Mouse (Mus musculus): ENCODE measurements around the gene Morn4.

Morn4 gene

DNA sequence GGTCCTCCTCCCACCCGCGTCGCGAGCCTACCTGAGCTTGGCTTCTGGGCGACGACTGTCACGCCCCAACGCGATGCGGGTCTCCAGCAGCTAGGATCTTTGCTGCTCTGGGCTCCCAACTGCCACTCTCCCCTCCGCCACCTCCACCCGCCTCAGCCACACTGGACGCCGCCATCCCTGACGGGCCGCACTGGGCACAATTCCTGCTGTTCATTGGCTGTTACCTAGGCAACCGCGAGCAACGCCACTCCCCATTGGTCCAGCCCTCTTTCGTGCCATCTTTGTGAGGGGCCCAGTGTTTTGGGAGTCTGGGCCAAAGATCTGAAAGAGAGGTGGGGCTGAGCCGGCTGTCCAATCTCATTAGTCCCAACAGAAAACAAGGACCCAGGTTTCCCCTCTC, at the start of gene Morn4:
Gene Morn4 (minus strand): TSS at position 192 of the 400 bp plus-strand sequence.
- in situ Hi-C loops (cut with MboI; ENCODE audit: low sequenced_read_pairs), result no loop called here

DNA sequence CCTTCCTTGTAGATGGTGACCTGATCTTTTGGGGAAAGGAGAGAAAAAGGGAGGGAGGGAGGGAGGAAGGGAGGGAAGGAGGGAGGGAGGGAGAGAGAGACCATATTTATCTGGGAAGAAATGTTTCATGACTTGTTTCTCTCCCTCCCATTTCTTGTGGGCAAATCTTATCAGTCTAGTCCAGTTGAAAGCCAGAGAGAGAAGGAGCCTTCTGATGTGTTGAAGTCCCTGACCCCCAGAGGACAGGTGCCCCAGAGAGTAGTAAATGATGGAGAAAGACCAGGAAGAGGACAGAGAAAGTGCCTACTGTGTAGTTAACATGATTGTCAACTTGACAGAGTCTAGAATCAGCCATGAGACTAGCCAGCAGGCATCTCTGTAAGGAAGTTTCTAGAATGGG, 48.9 kb upstream of the Morn4 start:
- in situ Hi-C loops (cut with MboI; ENCODE audit: low sequenced_read_pairs), result no loop called here

DNA sequence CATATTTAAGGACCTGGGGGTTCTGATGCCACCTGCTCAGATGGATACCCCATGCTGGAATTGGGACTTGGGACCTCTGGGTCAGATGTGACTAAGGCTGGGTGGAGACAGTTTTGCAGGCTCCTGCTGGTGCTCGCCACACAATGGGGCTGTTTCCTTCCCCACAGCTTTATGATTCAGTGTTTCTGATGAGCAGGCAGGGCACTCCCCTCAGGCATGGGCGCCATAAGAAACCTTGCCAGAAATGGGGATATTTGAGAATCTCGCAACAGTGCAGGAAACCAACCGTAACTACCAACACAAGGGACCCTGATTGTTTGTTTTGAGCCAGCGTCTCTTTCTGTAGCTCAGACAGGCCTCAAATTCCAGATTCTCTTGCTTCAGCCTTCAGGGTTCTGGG, 44.9 kb upstream of the Morn4 start:
- in situ Hi-C loops (cut with MboI; ENCODE audit: low sequenced_read_pairs), result no loop called here

DNA sequence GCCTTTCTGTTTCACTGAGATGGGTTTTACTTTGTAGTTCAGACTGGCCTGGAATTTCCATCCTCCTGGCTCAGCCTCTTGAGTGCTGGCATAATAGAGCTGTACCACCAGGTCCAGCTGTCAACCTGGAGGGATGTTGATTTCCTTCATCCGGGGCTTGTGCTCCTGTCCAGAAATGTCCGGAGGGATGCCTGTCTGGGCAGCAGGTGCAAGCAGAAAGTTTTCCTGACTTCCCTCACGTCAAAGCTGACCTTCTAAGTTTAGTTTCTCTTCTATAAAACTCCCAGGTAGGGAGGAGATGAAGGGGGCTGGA, 44.1 kb upstream of the Morn4 start:
- in situ Hi-C loops (cut with MboI; ENCODE audit: low sequenced_read_pairs), result no loop called here

DNA sequence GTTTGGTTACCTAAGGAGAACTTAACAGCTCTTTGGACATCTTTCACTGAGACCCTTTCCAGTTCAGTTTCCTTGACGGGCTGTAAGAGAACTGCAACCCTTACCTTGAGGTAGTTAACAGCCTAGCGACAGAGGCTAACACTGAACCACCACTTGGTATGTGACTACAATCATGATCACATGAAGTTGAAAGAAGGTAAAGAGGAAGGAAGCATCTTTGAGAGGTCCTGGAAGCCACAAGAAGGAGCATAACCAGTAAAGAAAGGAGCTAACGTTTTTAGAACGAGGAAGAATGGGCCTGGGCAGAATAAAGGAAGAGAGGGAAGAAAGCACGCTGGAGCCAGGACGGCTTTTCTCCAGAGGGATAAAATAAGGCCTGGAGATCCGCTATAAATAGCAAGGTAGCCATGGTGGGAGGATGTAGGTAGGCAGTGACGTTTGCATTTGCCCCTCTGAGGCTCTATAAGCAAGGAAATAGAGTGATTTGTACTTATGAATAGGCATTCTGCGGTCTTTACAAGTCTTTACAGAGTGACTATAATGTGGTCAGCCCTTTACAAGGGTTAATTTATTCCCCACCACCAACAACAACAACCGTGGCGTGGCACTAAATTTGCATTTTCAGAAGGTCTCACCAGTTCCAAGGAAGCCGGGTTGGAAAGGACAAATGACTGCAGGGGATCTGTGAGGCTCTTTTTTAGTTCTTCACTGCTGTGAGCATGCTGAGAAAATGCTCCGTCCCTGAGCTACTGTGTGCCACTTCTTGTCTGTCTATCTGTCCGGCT, 43.5 kb upstream of the Morn4 start:
- in situ Hi-C loops (cut with MboI; ENCODE audit: low sequenced_read_pairs), result no loop called here

DNA sequence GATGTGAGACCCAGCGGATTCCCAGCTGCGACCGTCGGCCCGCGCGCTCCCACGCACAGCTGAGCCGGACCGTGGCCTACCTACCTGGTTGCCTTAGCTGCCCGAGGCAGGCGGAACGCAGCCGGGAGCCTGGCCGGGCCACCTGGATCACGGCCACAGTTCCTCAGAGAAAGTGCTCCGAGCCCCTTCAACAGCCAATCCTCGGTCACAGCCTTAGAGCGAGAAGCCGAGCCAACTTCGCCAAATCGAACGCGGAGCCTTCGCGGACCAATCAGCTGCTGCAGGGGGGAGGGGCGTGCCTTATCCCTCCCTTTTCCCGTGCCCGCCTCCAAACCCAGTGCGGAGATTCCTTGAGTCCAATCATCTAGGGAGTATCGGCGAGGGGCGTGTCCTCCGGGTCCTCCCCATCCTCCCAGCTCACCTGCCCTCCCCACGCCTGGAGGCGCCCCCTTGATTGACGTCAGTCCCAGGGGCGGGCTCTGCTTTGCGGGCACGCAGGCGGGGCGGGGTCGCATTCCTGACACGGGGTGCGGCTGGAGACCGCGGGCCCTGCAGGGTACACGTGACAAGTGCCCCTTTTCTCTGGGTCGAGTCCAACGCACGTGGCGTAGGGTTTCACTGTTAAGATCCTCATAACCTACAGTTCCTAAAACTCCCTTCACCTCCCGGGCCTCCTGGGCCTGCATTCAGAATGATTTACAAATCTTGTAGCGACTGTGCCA, 42.8 kb upstream of the Morn4 start, which contains the start of gene Avpi1:
Gene Avpi1 (minus strand): TSS at position 273 of the 722 bp plus-strand sequence.
- in situ Hi-C loops (cut with MboI; ENCODE audit: low sequenced_read_pairs), result no loop called here

DNA sequence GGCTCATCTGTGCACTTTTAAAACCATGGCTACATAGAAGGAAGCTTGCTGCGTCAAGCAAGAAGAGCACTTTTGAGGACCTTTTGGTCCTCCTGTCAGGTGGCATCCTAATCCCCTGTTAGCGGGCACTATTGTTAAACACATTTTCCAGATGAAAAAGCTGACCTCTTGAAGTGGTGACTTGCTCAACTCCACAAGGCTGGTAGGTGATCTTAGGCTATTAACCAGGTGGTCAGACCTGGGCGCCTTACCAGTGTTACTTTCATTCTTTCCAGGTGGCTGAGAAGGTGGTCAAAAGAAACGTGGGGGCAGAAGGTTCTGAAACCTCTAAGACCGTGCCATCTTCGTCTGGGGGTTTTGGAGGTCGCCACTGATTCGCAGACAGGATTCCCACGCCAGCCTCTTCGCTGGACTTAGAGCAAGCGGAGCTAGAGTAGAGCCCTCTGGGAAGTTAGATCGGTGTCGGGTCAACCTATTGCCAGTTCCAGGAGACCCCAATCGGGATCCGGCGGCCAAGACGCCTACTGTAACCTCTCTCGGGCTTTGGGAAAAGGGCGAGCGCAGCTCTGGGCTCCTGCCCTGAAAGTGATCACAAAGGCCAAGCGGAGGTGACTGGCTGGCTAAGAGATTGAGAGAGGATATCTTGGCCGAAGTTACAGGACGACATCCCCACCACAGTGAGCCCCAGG, 42.0 kb upstream of the Morn4 start:
- in situ Hi-C loops (cut with MboI; ENCODE audit: low sequenced_read_pairs), result no loop called here

DNA sequence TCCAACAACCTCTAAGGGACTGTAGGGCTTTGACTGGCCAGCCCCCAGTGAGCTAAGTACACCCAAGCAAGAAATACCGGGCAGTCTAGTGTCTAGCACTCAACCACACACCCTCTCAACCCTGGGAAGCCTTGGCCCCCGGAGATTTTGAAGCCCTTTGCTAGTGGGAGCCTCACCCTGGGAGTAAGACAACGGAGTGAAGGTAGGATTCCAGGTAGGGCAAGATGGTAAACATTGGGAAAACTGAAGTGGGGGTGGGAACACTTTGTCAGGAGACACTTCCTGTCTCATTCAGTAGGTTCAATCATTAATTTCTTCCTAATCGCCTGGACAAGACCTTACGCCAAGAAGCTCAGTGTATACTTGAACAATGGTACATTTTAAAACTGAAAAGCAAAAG, 40.9 kb upstream of the Morn4 start:
- in situ Hi-C loops (cut with MboI; ENCODE audit: low sequenced_read_pairs), result no loop called here

DNA sequence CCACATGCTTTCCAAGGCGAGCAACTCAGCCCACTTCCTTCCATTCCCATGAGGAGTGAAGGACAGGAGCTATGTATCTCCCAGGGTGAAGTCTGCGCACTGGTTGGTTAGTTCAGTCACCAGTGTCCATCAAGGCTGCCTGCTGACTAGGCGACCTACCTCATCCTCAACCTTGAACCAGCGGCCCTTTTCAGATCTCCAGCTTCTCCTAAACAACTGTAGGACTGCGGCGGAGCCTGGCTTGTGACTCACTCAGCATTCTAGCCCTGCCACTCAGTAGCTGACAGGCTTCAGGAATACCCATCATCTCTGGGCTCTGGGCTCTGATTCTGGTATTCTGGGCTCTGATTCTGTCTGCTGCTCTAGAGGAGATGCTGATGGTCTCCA, 40.1 kb upstream of the Morn4 start:
- in situ Hi-C loops (cut with MboI; ENCODE audit: low sequenced_read_pairs), result no loop called here

DNA sequence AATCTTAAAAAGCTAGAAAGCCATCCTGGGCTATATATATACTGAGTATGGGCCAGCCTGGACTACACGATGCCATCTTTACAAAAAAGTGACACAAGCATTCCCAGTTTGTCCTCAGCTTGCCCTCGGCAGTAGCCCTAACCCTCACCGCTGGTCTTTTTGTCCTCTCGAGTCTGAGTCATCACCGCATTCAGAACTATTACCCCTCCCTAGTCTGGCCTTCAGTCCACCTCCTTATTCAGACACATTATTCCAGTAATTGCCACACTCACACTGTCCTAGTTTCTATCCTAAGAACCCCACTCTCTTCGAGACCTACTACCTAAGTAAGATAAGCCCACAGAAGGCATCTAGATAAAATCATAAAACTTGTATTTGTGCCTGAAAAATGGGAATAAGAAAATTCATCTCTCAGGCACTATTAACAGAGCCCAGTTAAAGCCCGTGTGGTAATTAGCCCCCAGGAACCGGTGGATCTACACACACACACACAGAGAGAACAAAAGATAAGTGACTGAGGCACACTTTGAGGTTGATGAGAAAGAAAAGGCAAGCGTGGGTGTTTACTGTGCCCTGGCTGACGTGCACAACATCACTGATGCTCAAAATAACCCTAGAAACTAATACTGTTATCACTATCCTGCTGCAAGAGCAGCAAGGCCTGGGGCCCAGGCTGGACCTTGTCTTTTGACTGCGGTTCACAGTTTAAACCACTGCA, 39.5 kb upstream of the Morn4 start:
- in situ Hi-C loops (cut with MboI; ENCODE audit: low sequenced_read_pairs), result no loop called here

DNA sequence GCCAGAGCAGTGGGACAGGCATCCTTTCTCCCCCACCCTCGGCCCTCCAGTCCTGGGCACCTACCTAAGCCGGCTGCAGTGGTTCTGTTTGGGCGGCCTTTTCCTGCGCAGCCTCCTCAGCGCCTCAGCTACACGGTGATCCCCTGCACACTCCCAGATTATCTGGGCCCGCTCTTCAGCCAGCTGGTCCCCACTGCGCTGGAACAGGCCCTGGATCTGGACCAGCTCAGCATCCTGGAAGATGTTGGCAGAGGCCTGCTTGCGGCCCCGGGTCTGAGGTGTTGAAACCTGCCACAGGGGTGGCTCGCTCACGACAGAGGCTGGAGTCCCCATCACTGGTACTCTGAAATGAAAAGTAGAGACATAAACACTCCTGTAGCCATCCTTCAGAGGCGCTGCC, 38.5 kb upstream of the Morn4 start:
- in situ Hi-C loops (cut with MboI; ENCODE audit: low sequenced_read_pairs), result no loop called here

DNA sequence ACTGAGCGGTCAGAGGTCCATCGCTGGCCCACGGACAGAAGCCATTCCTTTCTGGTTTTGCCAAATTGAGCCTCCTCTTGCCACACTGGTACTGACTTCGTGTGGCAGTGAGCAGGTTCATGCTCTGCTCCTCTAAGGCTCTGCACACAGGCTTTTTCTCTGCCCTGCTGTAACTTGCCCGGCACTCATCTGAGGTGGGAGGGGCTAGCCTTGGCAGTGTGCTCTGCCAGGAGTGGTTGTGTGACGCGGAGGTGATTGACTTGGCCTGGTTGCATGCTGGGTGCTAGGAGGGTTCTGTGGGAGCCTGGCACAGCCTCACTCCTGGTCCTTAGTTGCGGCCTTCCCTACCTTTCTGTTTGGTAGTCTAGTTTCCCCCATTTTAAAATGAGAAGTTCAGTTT, 34.3 kb upstream of the Morn4 start:
- in situ Hi-C loops (cut with MboI; ENCODE audit: low sequenced_read_pairs), result no loop called here

DNA sequence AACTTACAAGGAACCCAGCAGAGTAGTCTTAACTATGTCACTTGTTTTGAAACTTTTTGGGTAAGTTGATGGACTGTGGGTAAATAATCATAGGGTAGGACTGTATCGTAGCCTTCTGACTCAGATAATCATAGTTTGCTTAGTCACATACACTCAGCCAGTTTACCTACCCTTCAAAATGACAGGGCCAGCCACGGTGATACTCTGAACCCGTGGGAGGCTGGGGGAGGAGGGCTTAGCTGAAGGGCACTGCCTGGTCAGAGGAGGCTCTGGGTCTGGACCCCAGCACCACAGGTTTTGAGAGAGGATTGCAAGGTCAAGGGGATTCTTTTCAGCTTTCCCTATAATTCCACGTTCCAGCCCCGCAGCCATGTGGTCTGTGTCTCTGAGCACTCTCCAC, 32.4 kb upstream of the Morn4 start:
- in situ Hi-C loops (cut with MboI; ENCODE audit: low sequenced_read_pairs), result no loop called here

DNA sequence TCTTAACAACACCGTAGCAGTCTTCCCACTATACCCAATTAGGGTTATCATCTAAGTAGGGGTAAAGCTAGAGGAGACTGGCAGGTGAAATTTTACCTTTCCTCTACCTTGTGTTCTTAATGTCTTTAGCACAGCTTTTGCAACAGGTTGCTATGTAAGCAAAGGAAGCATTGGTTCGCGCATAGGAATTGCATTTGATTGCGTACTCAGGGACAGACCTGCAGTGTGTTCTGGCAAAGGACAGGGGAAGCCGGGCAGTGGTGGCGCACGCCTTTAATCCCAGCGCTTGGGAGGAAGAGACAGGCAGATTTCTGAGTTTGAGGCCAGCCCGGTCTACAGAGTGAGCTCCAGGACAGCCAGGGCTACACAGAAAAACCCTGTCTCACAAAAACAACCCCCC, 32.0 kb upstream of the Morn4 start:
- in situ Hi-C loops (cut with MboI; ENCODE audit: low sequenced_read_pairs), result no loop called here

DNA sequence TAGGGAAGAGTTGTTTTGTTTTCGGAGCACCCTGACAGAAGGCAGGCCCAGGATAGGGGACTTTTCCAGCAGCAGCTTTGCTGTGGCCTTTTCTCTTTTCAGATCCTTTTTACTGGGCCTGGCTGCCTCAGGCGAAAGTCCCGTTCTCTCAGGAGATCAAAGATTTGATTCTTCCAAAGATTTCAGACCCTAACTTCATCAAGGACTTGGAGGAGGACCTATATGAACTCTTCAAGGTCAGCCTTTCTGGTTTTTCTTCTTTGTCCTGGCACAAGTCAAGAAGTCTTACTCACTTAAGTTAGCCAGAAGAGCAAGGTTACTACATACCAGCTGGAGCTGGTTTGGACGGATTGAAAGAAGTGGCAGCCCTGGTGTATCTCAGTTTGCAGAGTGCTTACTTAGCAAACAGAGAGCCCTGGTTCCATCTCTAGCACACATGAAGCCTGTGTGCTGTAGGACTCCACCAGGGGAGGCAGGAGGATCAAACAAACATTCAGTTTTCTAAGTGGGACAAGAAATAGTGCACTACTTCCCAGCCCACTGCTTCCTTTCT, 29.7 kb upstream of the Morn4 start:
- in situ Hi-C loops (cut with MboI; ENCODE audit: low sequenced_read_pairs), result no loop called here

DNA sequence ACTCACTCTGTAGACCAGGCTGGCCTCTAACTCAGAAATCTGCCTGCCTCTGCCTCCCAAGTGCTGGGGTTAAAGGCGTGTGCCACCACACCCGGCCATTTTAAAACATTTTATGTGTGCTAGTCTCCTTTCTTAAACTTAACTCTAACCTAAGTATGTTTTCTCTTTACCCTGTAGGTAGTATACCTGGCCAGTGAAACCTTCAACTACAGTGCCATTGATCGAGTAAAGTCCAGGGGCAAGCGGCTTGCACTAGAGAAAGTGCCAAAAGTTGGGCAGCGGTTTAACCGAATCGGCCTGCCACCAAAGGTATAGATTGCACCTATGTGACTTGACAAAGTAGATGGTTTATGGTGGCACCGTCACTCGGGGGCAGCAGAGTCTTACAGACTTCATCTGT, 18.5 kb upstream of the Morn4 start:
- in situ Hi-C loops (cut with MboI; ENCODE audit: low sequenced_read_pairs), result no loop called here

DNA sequence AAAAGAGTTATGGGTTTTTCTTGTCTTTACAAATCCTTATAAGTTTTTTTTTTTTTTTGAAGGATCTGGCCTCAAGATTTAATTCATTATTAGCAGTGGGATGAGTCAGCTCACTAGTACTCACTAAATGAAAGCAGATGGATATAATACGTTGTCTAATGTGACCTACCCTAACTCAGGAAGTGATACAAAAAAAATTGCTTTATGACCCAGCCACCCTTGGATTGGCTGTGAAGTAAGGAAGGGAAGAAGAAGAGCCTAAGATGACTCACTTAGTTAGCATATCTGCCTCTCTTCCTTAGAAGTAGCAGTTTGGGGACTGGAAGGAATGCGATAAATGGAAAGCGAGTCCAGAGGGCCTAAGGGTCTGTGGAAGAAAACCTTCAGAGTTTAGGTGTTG, 13.2 kb upstream of the Morn4 start:
- in situ Hi-C loops (cut with MboI; ENCODE audit: low sequenced_read_pairs), result no loop called here

DNA sequence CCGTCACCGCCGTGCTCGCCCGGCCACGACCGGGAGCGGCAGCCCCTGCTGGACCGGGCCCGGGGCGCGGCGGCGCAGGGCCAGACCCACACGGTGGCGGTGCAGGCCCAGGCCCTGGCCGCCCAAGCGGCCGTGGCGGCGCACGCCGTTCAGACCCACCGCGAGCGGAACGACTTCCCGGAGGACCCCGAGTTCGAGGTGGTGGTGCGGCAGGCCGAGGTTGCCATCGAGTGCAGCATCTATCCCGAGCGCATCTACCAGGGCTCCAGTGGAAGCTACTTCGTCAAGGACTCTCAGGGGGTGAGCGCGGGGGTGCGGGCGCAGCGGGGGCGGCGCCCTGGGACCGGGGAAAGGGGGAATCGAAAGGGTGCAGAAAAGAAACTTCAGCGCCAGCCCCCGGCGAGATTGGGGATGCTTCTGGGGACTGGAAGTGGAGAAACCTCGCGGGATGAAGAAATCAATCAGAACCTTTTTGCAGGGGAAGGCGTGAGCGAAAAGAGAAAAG, 4.5 kb upstream of the Morn4 start:
- in situ Hi-C loops (cut with MboI; ENCODE audit: low sequenced_read_pairs), result no loop called here

DNA sequence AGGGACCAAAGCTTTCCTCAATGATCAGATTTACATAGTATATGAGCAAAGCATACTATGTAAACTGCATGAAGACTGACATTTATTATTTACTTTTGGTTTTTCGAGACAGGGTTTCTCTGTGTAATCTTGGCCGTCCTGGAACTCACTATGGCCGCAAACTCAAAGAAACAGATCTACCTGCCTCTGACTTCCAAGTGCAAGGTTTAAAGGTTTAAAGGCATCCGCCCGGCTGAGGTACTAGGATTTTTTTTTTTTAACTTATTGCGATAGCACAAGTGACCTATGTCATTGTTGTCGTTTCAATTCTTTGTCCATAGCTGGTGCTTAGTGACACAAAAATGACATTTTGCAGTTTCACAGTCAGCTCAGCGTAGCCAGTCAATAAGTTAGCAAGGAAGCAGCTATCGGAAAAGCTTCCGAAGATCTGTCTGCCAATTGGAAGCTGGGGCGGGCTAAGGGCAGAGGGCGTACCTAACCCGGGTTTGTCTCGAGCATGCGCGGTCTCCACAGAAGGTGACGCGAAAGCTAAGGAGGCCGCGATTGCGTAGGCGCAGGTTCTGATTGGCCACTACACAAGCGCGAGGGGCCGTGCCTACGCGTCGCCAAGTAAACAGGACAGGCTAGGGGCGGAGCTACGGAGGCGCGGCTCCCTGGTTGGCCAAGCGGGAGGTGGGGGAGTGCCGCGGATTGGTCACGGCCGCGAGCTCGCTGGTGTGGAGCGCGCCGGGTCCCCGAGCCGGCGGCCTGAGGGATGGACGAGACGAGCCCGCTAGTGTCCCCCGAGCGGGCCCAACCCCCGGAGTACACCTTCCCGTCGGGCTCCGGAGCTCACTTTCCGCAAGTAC, 3.8 kb upstream of the Morn4 start, which contains the start of gene Pi4k2a:
Gene Pi4k2a (plus strand): TSS at position 723 of the 848 bp plus-strand sequence.
- in situ Hi-C loops (cut with MboI; ENCODE audit: low sequenced_read_pairs), result no loop called here
